Mouse (Mus musculus) ES-E14 (cell line): ENCODE measurements at regions not wholly inside any gene's neighbourhood (a gene's known extent, or its start where the extent isn't known, plus 50 kb on each side); places are given as distances from the start of the nearest gene placed in this dataset.

Experiments
- DNase-seq: peaks from one replicate; pipeline ENCODE4 v3.0.0-alpha.2; 2013; ENCODE audit warnings: low read depth, low spot score
- H3K27ac ChIP-seq: 2 replicates; pipeline ENCODE4 v1.5.1; 2012; ENCODE audit warnings: low read depth, mild to moderate bottlenecking, low read length, moderate library complexity, mixed read lengths; ENCODE audit not compliant: poor library complexity, insufficient read depth, severe bottlenecking
- H3K36me3 ChIP-seq: 2 replicates; pipeline ENCODE4 v1.6.1; 2012; ENCODE audit warnings: mild to moderate bottlenecking, low read length, moderate library complexity, mixed read lengths; ENCODE audit not compliant: control insufficient read depth, poor library complexity, insufficient read depth, severe bottlenecking
- H3K4me1 ChIP-seq, 2 experiments: fragments of 150-350 bp in 1 of 2; sonication (generic) in 1 of 2; 2 replicates each; pipeline ENCODE4 v1.6.1; 2012; ENCODE audit warnings: low read length in 2 of 2, mild to moderate bottlenecking in 1 of 2, mixed read lengths in 1 of 2; ENCODE audit not compliant: control insufficient read depth in 2 of 2, insufficient read depth in 2 of 2, poor library complexity in 1 of 2
- H3K4me3 ChIP-seq, 2 experiments: fragments of 150-350 bp in 1 of 2; sonication (generic) in 1 of 2; 2 replicates each; pipeline ENCODE4 v1.5.1; 2012; ENCODE audit warnings: low read length in 2 of 2, low read depth in 1 of 2, mild to moderate bottlenecking in 1 of 2, mixed read lengths in 1 of 2; ENCODE audit not compliant: insufficient read depth in 1 of 2, poor library complexity in 1 of 2, severe bottlenecking in 1 of 2
- H3K9ac ChIP-seq: 2 replicates; pipeline ENCODE4 v1.6.1; 2012; ENCODE audit warnings: low read depth, mild to moderate bottlenecking, low read length, mixed read lengths; ENCODE audit not compliant: poor library complexity, insufficient read depth, severe bottlenecking
- H3K9me3 ChIP-seq: fragments of 150-350 bp; sonication (generic); 2 replicates; pipeline ENCODE4 v1.6.1; 2012; ENCODE audit warnings: low read depth, mild to moderate bottlenecking, low read length; ENCODE audit not compliant: control insufficient read depth, insufficient read depth
- CHD2 ChIP-seq: IDR thresholded peaks from 2 replicates; pipeline ENCODE4 v1.6.1; 2014; ENCODE audit warnings: mild to moderate bottlenecking, low read depth, low read length, inconsistent platforms
- HCFC1 ChIP-seq: IDR thresholded peaks from 2 replicates; pipeline ENCODE4 v1.6.1; 2012; ENCODE audit warnings: low read length, inconsistent platforms, borderline replicate concordance; ENCODE audit not compliant: insufficient read depth
- MAFK ChIP-seq: IDR thresholded peaks from 2 replicates; pipeline ENCODE4 v1.6.1; 2014; ENCODE audit warnings: mild to moderate bottlenecking, low read depth, low read length, inconsistent platforms; ENCODE audit not compliant: insufficient read depth
- ZC3H11A ChIP-seq: IDR thresholded peaks from 2 replicates; pipeline ENCODE4 v1.6.1; 2012; ENCODE audit warnings: low read depth, mild to moderate bottlenecking, inconsistent platforms, low read length, borderline replicate concordance
- ZNF384 ChIP-seq: IDR thresholded peaks from 2 replicates; pipeline ENCODE4 v1.6.1; 2012; ENCODE audit warnings: low read depth, low read length, inconsistent platforms
- in situ Hi-C, 2 experiments: fragments of 600-800 bp; cut with MboI; formaldehyde crosslinking; loops; one replicate each; pipeline ENCODE4 v1.15.1; 2025; ENCODE audit warnings: low sequenced_read_pairs in 2 of 2, inconsistent platforms in 1 of 2; ENCODE audit not compliant: unreplicated experiment in 2 of 2

- Histone ChIP-seq H3K9ac (no peak overlapping the region), H3K36me3 (no peaks in the 10 kb centered on the region), H3K9me3 (no peaks in the 10 kb centered on the region), H3K27ac (no peak overlapping the region), H3K4me3 (no peak overlapping the region), H3K4me1 (no peaks in the 10 kb centered on the region)
- in situ Hi-C loops = no loop called here
- DNase-seq = no peak
- no peak for TF ChIP-seq MAFK
- TF ChIP-seq ZC3H11A = no peak
- no peak for TF ChIP-seq CHD2
- no peak for TF ChIP-seq HCFC1
- TF ChIP-seq ZNF384 = no peak
These were observed 60.3 kb upstream of the Ube2e1 start for GRCm38 (mm10) chr14:18391824-18392486.

DNA sequence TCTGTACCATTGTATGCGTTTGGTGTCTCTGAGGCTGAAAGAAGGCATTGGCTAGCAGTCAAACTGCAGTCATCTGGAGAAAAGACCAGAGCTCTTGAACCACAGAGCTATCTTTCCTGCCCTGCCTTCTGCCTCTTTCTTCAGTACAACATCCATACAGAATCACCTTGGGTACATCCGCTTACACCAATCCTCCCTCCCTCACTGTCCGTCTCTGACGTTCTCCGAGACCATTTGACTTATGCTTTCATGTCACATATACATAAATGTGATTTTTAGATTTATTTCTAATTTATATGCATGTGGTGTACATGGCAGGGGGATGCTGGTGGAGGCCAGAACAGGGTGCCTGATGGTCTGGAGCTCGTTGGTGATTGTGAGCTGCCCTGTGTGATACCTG, 57.7 kb upstream of the Ube2e1 start:
- Histone ChIP-seq H3K36me3 (no peaks in the 10 kb centered on the region), H3K27ac (no peak overlapping the region), H3K4me1 (no peaks in the 10 kb centered on the region), H3K9me3 (no peaks in the 10 kb centered on the region), H3K4me3 (no peak overlapping the region), H3K9ac (no peak overlapping the region)
- in situ Hi-C loops = no loop called here
- no peak for DNase-seq
- TF ChIP-seq MAFK (no peak), CHD2 (no peak), ZNF384 (no peak), ZC3H11A (no peak), HCFC1 (no peak)

DNA sequence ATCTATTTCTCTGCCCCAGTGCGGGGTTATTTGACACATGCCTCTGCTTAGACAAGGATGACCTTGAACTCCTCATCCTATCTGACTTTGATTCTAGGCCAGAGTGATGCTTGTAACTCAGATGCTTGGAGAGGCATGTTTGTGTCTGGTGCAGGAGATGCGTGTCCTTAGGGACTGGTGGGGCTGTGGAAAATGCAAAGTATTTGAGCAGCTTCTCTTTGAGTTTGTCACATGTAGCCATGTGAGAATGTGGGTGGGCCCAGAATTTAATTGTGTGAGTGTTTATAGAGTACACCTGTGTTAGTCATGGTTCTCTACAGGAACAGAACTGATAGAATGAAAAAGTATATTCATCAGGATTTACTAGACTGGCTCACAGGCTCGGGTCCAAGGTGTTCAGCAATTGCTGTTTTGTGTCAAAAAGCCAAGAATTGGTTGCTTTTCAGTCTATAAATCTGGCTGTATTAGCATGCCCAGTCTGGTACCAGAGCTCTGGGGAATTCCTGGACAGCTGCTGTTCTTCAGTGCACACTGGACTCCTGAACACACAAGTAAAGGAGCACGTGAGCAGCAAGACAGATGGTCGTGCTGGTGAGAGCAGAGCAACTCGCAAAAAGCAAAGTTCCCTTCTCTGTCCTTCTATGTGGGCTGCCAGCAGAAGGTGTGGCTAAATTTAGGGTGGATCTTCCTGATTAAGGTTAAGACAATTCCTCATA, 54.5 kb upstream of the Ube2e1 start:
- no peak for DNase-seq
- no peak for TF ChIP-seq ZNF384
- TF ChIP-seq MAFK = no peak
- TF ChIP-seq ZC3H11A = no peak
- no peak for TF ChIP-seq HCFC1
- no peak for TF ChIP-seq CHD2
- in situ Hi-C loops = no loop called here
- no peak overlapping the region for H3K9ac ChIP-seq
- no peaks in the 10 kb centered on the region for H3K9me3 ChIP-seq
- H3K27ac ChIP-seq = no peak overlapping the region
- H3K4me1 ChIP-seq = no peaks in the 10 kb centered on the region
- H3K4me3 ChIP-seq = no peak overlapping the region
- no peaks in the 10 kb centered on the region for H3K36me3 ChIP-seq
